Mouse (Mus musculus) midbrain, embryonic 10.5 days (tissue): ENCODE measurements at regions not wholly inside any gene's neighbourhood (a gene's known extent, or its start where the extent isn't known, plus 50 kb on each side); places are given as distances from the start of the nearest gene placed in this dataset.

Source experiments
- DNase-seq: peaks from one replicate; pipeline ENCODE4 v3.0.0-alpha.2; 2017; ENCODE audit warnings: low spot score
- H3K27ac ChIP-seq: fragments of 300-500 bp; sonication (generic); replicated peaks from 2 replicates; pipeline ENCODE4 v1.5.1; 2016; ENCODE audit warnings: mild to moderate bottlenecking
- H3K27me3 ChIP-seq: fragments of 300-500 bp; sonication (generic); 2 replicates; pipeline ENCODE4 v1.6.1; 2016; ENCODE audit warnings: low read depth, mild to moderate bottlenecking; ENCODE audit not compliant: poor library complexity, severe bottlenecking
- H3K36me3 ChIP-seq: fragments of 300-500 bp; sonication (generic); 2 replicates; pipeline ENCODE4 v1.6.1; 2016; ENCODE audit warnings: mild to moderate bottlenecking, moderate library complexity
- H3K4me1 ChIP-seq: fragments of 300-500 bp; sonication (generic); 2 replicates; pipeline ENCODE4 v1.6.1; 2016
- H3K4me3 ChIP-seq: fragments of 300-500 bp; sonication (generic); 2 replicates; pipeline ENCODE4 v1.5.1; 2016; ENCODE audit warnings: mild to moderate bottlenecking, moderate library complexity
- H3K9me3 ChIP-seq: fragments of 300-500 bp; sonication (generic); replicated peaks from 2 replicates; pipeline ENCODE4 v1.6.1; 2016; ENCODE audit warnings: mild to moderate bottlenecking
- WGBS: fragments of 180-500 bp; shearing (Covaris S2); methylation state at CpG from one replicate; pipeline ENCODE4 v1.1.7; 2016; 5-methylcytosine and 5-hydroxymethylcytosine counted together

DNA sequence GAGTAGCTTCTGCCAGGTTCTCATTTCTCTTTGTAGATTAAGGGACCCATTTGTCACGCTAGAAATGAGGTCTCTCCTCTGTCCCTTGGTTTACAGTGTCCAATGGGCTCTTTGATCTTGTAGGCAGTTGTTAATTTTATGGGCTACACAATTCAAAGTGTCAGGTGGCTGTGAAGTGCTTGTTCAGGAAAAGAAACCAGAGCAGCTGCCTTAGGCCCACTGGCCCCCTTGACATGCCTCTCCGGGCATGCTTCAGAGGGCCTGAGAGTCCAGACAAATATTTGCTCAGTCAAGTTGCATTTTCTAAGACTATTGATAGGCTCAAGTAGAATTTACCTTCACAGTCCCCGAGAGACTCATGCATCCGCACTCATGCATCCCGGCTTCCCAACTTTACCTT is 94.0 kb downstream of the Ackr3 start:
- Histone ChIP-seq H3K9me3 (0 out of 2 replicates have a peak, but pooled peaks cover 2% of the 10 kb centered on the region), H3K4me1 (peaks cover 15% of the 10 kb centered on the region), H3K4me3 (no peak overlapping the region), H3K27me3 (no peaks in the 10 kb centered on the region; the same call in none of the 2 replicates), H3K36me3 (no peaks in the 10 kb centered on the region), H3K27ac (peak overlapping the region; percentile 17; the same call in 1 of the 2 replicates)
- no peak for DNase-seq
- WGBS: 83% methylated on average over 5 of the region's 5 CpGs

DNA sequence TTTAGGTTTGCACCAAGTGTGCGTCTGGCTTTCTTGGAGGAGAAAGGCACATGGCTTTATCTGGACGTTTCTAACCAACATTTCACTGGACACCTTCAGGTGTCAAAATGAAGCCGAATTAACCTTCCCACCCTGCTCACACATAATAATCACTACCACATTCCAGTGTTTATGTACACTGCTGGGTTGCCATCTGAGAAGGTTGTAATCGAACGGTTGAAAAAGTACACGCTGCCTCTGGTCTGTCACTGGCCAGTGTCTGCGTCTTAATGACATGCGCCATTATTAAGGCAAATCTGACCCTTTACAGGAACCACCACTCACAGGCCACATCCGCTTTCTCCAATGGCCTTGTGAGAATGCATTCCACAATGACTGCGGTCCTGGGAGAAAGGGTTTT is 96.4 kb downstream of the Ackr3 start:
- WGBS: 87% methylated on average over 10 of the region's 10 CpGs
- Histone ChIP-seq H3K4me1 (peaks cover 21% of the 10 kb centered on the region), H3K4me3 (no peak overlapping the region), H3K27me3 (no peaks in the 10 kb centered on the region), H3K27ac (no peak overlapping the region), H3K36me3 (no peaks in the 10 kb centered on the region), H3K9me3 (peaks cover 8% of the 10 kb centered on the region; the same call in 1 of the 2 replicates)
- no peak for DNase-seq

DNA sequence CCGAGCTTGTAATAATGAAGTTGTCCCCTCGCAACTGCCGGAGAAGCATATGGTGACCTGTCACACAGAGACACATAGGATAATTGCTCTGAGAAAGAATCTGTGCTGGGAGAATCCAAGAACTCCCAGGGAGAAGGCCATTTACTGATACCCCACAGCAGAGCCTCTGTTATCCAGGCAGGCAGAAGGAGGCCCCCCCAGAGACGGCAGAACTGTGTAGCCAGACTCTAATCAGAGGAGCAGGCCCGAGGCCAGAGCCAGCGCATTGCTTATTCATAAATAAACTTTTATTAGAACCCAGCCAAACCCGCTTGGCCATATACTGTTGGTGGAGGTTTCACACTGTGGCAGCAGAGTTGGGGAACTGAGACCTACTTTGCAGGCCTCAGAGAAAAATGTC is 100.6 kb downstream of the Ackr3 start:
- peak overlapping the region; percentile 57; the same call in 1 of the 2 replicates for H3K27ac ChIP-seq
- H3K4me3 ChIP-seq: no peak overlapping the region
- peaks cover 8% of the 10 kb centered on the region; the same call in 1 of the 2 replicates for H3K9me3 ChIP-seq
- no peaks in the 10 kb centered on the region for H3K36me3 ChIP-seq
- WGBS: 81% methylated on average over 7 of the region's 7 CpGs
- H3K4me1 ChIP-seq: peaks cover 13% of the 10 kb centered on the region; the same call in 1 of the 2 replicates
- no peak for DNase-seq
- H3K27me3 ChIP-seq: no peaks in the 10 kb centered on the region

DNA sequence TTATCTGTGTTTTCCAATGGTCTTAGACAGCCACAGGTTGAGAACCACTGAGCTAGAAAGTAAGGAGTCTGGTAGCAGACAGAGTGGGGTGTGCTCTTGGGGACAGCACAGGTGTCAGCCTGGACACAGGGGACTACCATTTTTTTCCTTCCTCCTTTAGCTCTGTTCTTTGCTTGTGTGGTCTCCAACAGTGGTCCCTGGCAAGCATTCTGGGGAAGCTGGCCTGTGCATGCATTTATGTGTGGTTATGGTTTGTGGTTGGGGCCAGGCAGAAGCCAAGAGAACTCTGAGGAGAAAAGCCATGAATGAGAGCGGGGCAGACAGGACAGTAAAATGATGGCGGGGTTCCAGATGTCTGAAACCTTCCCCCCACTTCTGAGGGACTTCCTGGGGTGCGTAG is 107.2 kb downstream of the Ackr3 start:
- Histone ChIP-seq H3K4me3 (no peak overlapping the region), H3K4me1 (peaks cover 13% of the 10 kb centered on the region), H3K36me3 (no peaks in the 10 kb centered on the region), H3K27ac (no peak overlapping the region), H3K27me3 (no peaks in the 10 kb centered on the region), H3K9me3 (no peaks in the 10 kb centered on the region; the same call in 1 of the 2 replicates)
- DNase-seq: no peak
- 79% methylated on average over 3 of the region's 3 CpGs for WGBS

DNA sequence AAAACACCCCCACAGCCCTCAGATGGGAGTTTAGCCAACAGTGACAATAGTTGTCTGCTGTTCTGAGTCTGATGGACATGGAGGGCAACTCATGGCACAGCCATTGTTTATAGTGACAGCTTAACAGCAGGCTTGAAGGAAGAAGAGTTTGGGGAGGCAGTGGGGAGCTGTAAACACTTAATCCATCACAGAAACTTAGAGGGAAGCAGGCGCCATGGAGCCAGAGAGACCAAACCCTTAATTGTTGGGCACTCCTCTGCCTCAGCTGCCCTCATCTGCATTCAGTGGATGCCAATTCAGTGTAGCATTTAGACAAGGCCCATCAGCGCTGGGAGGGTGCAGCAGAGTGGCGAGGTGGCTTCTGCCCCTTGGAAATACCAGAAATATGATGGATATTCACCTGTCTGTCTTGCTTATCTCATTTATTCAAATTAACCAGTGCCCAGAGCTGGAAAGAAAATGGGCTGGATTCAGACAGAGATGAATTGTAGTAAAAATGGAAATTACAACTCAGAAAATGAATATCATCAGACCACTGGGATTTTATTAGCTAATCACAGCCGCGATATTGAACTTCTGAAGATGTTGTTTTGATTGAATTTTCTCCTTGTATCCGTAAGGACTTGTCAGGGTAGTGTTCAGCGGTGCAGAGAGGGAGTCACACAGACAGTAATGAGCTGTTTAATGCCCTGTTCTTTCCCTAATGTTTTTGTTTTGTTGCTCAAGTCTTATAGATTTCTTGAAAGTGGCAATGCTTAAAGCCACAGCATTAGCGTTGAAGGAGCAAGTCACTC is 108.1 kb downstream of the Ackr3 start:
- 79% methylated on average over 8 of the region's 8 CpGs for WGBS
- Histone ChIP-seq H3K4me3 (no peak overlapping the region), H3K27me3 (no peaks in the 10 kb centered on the region), H3K36me3 (no peaks in the 10 kb centered on the region), H3K4me1 (peaks cover 13% of the 10 kb centered on the region), H3K9me3 (no peaks in the 10 kb centered on the region; the same call in 1 of the 2 replicates), H3K27ac (0 out of 2 replicates have a peak overlapping the region, but pooled peaks have one; percentile 25)
- no peak for DNase-seq

DNA sequence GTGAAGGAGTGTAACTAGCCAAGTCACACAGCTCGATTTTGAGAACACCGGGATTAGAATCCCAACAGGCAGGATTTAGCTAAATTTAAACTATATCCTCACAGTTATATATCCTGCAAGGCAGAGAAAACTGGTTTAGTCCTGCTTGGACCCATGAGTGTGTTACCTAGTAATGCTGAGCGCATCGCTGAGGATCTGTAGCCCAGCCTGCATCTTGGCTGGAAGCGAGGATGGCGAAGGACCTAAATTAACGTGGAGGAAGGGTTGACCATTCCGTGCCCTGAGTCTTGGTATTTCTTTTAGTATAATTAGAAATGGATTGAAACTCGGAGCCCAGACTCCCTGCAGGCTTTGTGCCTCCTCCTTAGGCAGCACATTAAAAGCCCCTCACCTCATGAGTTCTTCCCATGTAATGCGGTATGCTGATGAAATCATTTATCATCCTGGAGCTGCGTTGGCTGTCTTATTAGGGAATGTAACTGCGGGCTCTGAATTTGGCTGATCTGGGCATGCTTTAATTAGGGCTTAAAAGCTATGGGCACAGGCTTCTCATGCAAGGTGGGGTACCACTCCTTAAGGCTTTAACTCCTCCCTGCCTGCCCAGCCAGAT is 110.1 kb downstream of the Ackr3 start:
- WGBS: 91% methylated on average over 12 of the region's 12 CpGs
- Histone ChIP-seq H3K27me3 (no peaks in the 10 kb centered on the region), H3K27ac (no peak overlapping the region), H3K4me3 (no peak overlapping the region), H3K4me1 (peaks cover 13% of the 10 kb centered on the region), H3K36me3 (no peaks in the 10 kb centered on the region), H3K9me3 (no peaks in the 10 kb centered on the region)
- DNase-seq: no peak

DNA sequence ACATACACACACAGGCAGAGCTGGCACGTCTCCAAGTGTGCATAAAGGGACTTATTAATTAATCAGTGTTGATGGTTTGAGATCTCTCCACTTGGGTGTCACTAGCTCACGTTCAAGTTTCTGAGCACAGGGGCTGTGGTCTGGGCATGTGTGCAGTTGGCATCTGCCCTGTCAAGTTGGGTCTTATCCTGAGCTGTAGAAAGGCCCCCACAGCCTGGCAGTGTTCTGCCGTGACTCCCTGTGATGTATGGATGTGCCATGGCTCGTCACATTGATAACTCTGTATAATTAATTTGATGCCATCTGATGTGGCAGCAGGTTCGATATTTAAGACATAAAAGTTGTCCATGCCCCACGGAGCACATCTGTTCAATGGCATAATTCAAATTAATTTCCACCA is 114.1 kb downstream of the Ackr3 start:
- H3K9me3 ChIP-seq: no peaks in the 10 kb centered on the region
- H3K27ac ChIP-seq: no peak overlapping the region
- no peak for DNase-seq
- no peak overlapping the region for H3K4me3 ChIP-seq
- peaks cover 7% of the 10 kb centered on the region for H3K4me1 ChIP-seq
- WGBS: 91% methylated on average over 6 of the region's 6 CpGs
- H3K27me3 ChIP-seq: no peaks in the 10 kb centered on the region; the same call in 1 of the 2 replicates
- no peaks in the 10 kb centered on the region for H3K36me3 ChIP-seq

DNA sequence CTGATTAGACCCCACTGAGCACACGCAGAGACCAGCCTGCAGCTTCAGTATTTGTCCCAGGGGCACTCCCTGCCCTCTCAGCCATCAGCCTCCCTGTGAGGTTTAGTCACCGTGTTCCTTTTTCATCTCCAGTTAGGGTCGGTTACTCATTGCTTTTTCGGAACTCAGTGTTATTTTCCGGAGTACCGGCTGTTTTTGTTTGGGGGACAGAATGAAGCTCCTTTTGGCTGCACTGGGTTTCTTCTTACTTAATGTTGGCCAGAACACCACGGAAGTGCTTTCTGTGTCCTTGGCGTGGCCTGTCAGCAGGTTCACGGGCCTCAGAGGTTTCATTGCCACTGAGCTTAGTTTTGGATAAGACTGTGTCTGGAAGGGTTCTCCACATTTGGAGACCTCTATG is 114.7 kb downstream of the Ackr3 start:
- Histone ChIP-seq H3K4me3 (no peak overlapping the region), H3K36me3 (no peaks in the 10 kb centered on the region), H3K27ac (0 out of 2 replicates have a peak overlapping the region, but pooled peaks have one; percentile 0), H3K27me3 (no peaks in the 10 kb centered on the region; the same call in 1 of the 2 replicates), H3K4me1 (peaks cover 7% of the 10 kb centered on the region), H3K9me3 (no peaks in the 10 kb centered on the region)
- DNase-seq: no peak
- 84% methylated on average over 9 of the region's 9 CpGs for WGBS

DNA sequence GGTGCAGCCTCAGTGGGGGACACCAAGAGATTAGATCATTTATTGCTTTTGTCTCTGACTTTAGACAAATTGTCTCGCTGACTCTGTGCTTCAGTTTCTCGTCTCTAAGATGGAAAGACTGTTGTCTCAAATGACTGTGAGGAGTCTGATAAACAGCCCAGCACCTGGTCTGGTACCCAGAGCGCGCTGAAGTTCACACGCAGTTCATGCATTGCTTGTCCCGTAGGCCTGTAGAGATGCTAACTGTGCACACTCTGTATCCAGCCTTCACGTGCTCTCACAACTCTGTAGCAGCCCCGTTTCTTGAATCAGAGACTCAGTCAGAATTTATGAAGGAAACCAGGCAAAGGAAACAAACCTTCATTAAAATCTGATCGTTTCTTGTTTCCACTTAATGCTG is 116.7 kb downstream of the Ackr3 start:
- peaks cover 13% of the 10 kb centered on the region for H3K4me1 ChIP-seq
- DNase-seq: no peak
- H3K9me3 ChIP-seq: no peaks in the 10 kb centered on the region
- no peaks in the 10 kb centered on the region; the same call in 1 of the 2 replicates for H3K27me3 ChIP-seq
- no peaks in the 10 kb centered on the region for H3K36me3 ChIP-seq
- H3K27ac ChIP-seq: no peak overlapping the region
- 75% methylated on average over 9 of the region's 9 CpGs for WGBS
- no peak overlapping the region for H3K4me3 ChIP-seq

DNA sequence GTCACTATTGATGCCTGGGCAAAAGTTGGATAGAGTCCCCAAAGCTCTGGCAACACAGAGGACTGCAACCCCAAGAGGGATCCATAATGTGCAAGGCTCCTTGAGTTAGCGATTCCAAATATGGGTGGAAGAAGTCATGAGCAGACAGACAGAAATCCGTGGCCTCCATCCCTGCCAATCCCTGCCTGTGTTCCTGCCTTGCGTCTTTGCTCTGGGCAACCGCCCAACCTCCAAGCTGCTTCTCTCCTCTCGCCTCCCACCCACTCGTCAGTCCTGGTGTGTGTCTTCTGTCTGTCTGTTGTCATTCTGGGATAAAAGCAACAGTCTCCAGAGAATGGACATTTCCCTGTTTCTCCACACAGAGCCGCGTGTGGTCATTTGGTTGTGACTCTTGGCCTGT is 117.7 kb downstream of the Ackr3 start:
- Histone ChIP-seq H3K9me3 (no peaks in the 10 kb centered on the region), H3K27ac (no peak overlapping the region), H3K27me3 (peaks cover 8% of the 10 kb centered on the region; the same call in 1 of the 2 replicates), H3K4me3 (no peak overlapping the region), H3K4me1 (peaks cover 18% of the 10 kb centered on the region), H3K36me3 (no peaks in the 10 kb centered on the region)
- no peak for DNase-seq
- 92% methylated on average over 8 of the region's 8 CpGs for WGBS

DNA sequence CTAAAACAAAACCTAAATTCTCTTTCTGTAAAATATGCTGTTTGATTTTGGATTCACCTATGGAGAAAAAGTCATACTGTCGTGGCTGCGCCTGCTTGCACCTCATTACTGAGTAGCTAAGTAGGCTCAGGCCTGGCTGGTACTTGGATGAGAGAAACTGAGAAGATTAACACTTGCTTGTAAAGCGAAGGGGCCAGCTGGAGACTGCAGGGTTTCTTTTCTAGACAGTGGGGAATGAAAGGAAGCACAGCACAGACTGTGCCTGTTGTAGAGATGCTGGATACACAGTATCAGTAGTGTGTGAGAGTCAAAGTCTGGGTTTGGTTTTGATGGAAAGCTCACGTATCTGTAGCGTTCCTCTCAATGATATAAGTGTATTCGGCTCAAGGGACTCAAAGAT is 123.5 kb downstream of the Ackr3 start:
- H3K36me3 ChIP-seq: no peaks in the 10 kb centered on the region
- H3K27me3 ChIP-seq: peaks cover 15% of the 10 kb centered on the region
- no peak for DNase-seq
- 65% methylated on average over 6 of the region's 6 CpGs for WGBS
- H3K4me3 ChIP-seq: no peak overlapping the region
- H3K27ac ChIP-seq: no peak overlapping the region
- no peaks in the 10 kb centered on the region for H3K9me3 ChIP-seq
- H3K4me1 ChIP-seq: peaks cover 24% of the 10 kb centered on the region

DNA sequence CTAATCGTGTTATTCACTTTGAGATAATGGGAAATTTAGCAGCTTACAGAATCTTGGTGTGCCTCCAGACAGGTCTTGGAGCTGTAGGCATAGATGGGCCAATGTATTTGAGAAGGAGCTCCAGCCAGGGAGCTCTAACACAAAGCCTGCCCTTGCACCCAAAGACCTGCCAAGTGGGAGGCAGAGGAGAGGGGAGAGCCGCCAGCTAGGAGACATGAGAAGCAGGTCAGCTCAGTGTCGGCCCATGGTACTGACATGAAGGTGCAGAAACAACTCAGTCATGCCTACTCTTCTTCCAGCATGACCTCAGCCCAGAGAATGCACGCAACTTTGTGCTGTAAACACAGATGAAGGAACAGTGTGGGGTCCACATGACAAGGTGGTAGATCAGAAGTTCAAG is 128.8 kb downstream of the Ackr3 start:
- peaks cover 38% of the 10 kb centered on the region for H3K4me1 ChIP-seq

More for the DNA sequence above, 128.8 kb downstream of the Ackr3 start:
- Histone ChIP-seq H3K27me3 (peaks cover 28% of the 10 kb centered on the region), H3K4me3 (no peak overlapping the region), H3K36me3 (no peaks in the 10 kb centered on the region), H3K9me3 (no peaks in the 10 kb centered on the region), H3K27ac (0 out of 2 replicates have a peak overlapping the region, but pooled peaks have one; percentile 13)
- 84% methylated on average over 4 of the region's 4 CpGs for WGBS
- DNase-seq: no peak
